Mouse (Mus musculus) heart, adult 9 months (tissue): Measurements from ENCODE around the gene Btnl9.
"Not testable (repeated sequence)": the region's sequence is repeated elsewhere in the genome, so short reads cannot be mapped to it uniquely, and the experiment has no call there.

ENCODE experiments used
- DNase-seq, 2 experiments: peaks; one replicate each; pipeline ENCODE4 v3.0.0; 2022; ENCODE audit warnings: low spot score in 2 of 2

The Btnl9 gene

GRCm38 (mm10) chr11:49186955-49187488 is at the start of gene Btnl9:
TSS of gene Btnl9 (minus strand) at chr11:49187159.
- DNase-seq, result peak; percentile 31 to 35

DNA sequence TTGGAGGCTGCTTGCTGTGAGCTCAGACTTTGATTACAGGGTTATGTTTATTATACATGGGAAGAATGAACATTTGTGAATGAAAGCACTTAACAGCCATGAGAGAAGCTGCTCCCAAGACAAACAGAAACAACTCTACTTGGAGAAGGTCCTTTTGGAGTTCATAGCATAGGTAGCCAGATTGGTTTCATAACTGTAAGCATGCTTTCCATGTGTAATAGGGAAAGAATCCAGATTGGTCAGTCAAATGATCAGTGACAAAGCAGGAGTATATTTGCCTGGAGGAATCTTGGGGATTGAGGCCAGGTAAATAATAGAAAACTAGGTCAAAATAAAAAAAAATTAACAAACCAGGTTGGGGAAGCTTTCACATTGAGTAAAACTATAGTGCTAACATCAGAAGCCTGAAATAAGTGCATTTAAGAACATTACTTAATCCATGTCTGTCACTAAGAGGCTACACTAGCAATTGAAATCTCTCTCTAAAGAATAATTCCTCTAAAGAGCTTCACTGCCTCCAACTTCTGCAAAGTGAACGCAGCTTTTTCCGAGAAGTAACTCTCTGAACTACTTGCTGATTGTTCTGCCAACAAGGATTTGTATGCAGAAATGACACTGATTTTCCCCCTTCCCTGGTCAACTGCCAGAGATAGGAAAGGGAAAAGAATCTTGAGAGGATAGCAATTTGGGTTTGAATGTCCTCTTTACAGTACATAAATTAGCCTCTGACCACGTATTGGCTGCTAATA is 48.7 kb upstream of the Btnl9 start:
- no peak for DNase-seq

GRCm38 (mm10) chr11:49232781-49233180 is 45.8 kb upstream of the Btnl9 start:
- DNase-seq, result no peak

DNA sequence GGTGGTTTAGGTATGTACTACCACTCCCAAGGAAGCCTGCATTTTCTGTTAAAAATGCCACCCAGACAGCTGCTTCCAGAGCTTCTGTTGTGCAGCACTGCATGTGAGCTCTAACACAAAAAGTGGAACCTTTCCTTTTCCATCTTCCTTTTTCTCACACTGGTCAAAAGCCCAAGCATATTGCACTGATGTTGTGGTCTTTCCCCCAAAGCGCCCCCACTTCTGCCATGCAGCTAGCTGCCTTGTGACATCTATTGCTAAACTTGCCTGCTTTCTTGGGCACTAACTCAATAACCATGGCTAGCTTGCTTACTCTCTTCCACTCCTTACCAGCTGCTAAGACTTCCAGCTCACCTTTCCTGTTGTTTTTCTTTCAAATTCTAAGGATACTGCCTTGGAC is 37.5 kb upstream of the Btnl9 start:
- DNase-seq, result no peak

GRCm38 (mm10) chr11:49219271-49219670 is 32.3 kb upstream of the Btnl9 start:
- no peak for DNase-seq

GRCm38 (mm10) chr11:49213505-49213904 is 26.5 kb upstream of the Btnl9 start:
- no peak for DNase-seq

DNA sequence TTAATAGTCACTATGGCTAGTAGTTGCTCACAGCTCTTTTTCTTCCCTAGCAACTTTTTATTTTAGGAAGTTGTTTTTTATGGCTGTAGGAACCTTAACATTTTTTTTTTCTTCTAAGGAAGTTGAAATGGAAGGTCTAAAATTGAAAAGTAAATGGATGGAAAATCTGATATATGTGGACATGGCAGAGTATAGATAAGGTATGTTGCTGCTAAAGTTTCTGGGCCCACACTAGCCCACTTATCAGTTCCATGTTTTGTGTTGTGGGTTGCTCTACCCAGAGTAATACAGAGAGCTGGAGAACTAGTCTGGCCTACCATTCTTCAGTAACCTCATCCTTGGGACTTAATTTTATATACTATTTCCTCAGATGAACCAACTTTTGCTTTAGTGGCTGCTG is 25.6 kb upstream of the Btnl9 start:
- no peak for DNase-seq

- no peak for DNase-seq
Observed at GRCm38 (mm10) chr11:49207495-49207894, 20.5 kb upstream of the Btnl9 start.

DNA sequence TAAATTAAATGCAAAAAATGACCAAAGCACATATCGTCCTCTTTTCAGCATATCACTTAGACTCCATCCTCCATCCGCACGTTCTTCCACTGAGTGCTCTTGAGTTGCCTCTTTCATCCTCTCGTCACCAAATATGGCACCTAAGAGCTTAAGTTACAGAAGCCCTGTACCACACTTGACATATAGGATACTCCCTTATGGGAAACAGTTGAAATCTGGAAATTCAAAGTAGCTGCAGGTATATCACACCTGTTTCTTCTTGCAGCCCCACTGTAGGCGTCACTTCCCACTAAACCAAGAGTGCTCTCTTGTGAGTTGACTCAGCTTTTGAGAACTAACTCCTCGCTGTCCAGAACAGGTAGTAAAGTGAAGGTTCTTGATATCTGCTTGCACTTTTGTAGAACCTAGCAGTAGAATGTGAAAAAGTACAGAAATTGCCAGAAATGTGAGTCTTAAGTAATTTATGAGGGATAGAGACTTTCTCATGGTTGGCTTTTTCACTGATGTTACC is 18.2 kb upstream of the Btnl9 start:
- no peak for DNase-seq

GRCm38 (mm10) chr11:49203771-49204497 is 17.0 kb upstream of the Btnl9 start:
- no peak for DNase-seq

DNA sequence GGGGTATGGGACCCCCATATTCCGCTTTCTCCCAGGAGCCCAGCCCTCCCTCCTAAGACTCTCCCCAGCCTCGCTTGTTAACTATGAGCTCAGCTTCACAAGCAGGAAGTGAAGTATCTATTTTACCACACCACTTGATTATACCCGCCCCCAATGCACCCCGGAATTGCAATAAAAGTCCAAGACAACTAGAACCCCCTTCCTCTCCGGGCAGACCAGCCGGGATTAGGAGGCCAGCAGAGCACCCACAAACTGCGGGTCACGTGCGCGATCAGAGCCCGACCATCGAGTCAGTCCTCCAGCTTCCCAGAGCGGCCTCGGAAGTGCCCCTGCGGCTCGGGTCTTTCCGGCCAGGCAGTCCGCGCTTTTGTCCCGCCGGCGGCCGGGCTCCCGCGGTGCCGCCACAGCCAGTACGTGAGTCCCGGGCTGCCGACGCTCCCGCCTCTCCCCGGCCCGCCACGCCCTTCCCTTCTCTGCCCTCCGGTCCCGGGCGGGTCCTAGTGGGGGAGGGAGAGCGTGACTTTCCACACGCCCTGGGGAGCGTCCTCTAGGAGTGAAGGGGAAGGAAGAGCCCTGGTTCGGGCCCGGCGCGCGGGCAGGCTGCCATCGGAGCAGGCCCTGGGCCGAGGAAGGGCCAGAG is 16.3 kb upstream of the Btnl9 start, which contains the start of gene Zfp62:
TSS of gene Zfp62 (plus strand) at position 164 of the 640 bp plus-strand sequence.
- DNase-seq, result peak; percentile 93 to 95

DNA sequence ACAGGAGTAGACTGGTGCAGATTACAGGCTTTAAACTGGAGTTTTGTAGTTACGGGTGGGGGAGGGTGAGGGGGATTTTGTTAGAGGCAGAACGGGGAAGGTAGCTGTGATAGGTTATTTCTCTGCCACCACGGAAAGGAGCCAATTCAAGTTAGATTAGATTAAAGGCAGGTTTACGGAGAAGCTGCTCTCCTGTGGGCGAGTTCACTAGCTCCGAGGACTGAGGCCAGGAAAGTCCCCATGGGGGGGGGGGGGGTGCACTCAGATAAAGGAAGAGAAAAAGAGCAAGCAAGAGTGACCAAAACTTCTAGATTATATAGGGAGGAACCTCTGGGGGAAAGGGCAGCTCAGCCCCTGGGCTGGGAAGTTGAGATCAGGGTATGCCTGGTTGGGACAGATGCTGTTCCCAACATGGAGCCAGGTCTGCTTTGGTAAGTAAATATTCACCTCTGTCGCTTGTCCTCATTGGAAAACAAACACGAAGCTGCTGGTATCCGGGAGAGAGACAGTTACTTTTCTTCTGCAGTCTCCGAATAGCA is 15.6 kb upstream of the Btnl9 start:
- DNase-seq, result no peak

GRCm38 (mm10) chr11:49202071-49202470 is 15.1 kb upstream of the Btnl9 start:
- no peak for DNase-seq

DNA sequence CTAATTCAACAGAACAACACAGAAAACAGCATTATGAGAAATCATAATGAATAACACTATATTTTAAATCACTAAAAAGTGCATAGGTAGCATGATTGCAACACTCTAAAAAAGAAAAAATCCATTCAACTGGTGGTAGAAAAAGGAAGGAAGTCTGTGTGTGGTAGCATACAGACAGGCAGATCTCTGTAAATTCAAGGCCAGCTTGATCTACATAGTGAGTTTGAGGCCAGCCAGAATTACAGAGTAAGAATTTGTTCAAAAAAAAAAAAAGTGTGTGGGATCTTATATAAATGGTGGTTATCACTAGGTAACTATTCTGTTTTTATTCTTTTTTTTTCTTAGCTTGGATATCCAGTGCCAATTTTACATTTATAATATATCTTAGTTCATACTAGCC is 14.2 kb upstream of the Btnl9 start:
- no peak for DNase-seq

DNA sequence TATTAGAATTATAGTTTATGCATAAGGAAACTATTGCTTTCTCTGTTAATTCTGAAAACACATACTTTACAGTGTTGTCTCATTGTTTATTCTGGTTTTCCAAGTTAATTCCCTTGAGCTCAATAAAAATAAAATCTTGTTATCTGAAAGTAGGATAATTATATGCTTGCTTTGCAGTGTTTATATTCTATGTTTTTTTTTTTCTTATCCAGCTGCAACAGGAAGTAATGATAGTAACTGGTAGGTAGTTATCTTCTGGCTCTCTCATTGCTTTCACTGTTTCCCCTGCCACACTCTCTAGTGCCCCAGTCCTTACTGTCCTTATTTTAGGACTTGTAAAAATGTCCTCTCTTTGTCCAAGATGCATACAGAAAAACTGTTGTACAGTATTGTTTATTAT is 13.7 kb upstream of the Btnl9 start:
- DNase-seq, result no peak

DNA sequence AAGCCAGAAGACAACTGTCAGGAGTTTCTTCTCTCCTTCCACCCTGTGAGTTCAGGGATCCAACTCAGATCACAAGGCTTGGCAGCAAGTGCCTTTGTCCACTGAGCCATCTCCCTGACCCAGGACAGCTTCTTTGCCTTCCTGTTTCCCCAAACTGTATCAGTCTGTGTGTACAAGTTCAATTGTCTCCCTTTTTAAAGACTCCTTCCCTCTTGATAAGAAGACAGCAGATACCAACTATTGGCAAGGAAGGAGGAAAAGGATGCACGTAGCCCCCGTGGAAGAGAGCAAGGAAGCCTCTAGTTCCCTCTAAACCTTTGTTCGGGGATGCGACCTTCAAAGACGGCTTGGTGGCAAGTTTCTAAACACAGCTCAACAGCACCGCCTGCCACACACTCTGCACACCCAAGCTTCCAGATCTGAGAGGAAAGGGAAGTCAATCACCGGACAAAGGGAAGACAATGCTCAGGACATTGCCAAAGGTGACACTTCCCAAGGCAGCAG is 8.9 kb upstream of the Btnl9 start:
- peak; percentile 28 to 46 for DNase-seq

DNA sequence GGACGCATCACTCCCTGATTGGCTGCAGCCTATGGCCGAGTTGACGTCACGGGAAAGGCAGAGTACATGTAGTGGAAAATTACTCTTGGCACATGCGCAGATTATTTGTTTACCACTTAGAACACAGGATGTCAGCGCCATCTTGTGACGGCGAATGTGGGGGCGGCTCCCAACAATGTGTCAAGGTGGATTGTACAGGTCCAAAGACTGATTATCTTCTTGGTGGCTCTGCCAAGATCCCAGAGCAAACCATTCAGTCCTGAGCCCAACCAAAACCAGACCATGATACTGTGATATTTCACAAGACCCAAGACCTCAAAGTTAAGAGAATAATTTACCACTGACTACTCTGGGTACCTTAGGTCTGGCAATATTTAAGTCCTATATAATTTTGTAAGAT is 7.8 kb upstream of the Btnl9 start:
- not testable (repeated sequence) for DNase-seq

DNA sequence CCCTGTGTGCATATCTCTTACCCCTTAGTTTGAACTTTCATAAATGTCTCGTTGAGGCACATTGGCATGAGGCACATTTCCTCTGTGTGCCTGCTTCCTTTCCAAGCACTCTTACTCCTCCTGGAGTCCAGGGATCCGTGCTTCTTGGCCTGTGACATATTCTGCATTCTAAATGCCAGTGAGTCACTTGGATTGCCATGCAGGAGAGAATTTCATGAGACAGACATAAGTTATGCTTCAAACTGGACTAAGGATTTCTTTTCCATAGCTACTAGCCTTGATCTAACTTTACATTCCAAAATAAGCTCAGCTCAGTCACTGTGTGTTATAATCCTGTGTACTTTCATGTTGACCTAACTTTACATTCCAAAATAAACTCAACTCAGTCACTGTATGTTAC is 4.1 kb upstream of the Btnl9 start:
- no peak for DNase-seq

GRCm38 (mm10) chr11:49189737-49190136 is 2.8 kb upstream of the Btnl9 start:
- DNase-seq, result peak; percentile 23 to 65

DNA sequence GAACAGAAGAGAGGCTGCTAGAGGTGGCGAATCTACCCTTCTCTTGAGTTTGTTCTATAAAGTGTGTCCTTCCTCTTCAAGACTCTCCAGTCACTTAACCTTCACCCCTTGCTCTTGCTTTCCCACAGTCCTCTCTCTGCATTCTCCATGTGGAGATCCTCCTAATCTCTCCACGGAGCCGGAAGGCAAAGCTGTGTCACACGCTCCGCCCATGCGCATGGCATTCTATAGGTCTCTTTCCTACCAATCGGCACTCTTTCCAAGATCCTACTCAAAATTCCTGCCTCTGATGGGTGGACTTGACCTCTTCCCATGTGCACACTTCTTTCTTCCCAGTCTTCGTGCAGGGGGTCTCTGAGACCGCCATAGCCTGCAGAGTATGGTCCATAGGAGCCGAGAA is 742 bp upstream of the Btnl9 start:
- no peak for DNase-seq

- DNase-seq, result no peak
Observed at GRCm38 (mm10) chr11:49186452-49186851, 507 bp downstream of the Btnl9 start.

DNA sequence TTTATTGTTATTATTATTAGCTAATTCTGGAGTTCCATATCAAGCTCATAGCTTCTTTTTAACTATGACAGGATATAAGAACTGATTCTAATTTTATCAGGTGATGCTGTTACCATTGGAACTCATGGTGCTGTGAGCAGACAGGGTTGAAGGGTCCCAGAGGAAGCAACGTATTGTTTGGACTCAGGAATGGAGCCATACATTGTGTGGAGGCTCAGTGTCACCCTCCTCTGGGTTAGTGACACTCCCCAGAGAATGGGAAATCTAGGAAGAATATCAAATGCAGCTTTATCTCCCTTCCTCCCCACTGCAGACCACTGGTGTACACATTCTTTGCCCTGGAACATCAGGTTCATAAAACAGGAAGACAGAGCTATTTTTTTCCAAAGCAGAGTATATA is 3.8 kb downstream of the Btnl9 start:
- no peak for DNase-seq
